ENCODE assay signal across 7 mouse cellular contexts in genomic region chr10:75666451-75667030, GRCm38 (mm10). TPM values are rescaled to one million over a fixed set of nuclear protein-coding genes. Genes with fewer than 3 reads are reported as not detected.
DNase-seq lines count a peak whose midpoint lies in the region; ATAC-seq and TF ChIP-seq lines count a peak whose summit lies in the region.

No protein-coding gene starts in this region.

- H3K27ac ChIP-seq in left cerebral cortex, adult 2 months = peak overlapping the region; percentile 97
- peak overlapping the region; percentile 74 for H3K27ac ChIP-seq in bone marrow macrophage, adult 2 months (ENCODE audit: insufficient read depth, low read depth, low read length)
- H3K27ac ChIP-seq in embryonic fibroblast, embryonic 13.5 days (ENCODE audit: insufficient read depth, low read length) = no peak overlapping the region
- H3K27ac ChIP-seq in liver, embryonic 13.5 days = no peak overlapping the region

- TF ChIP-seq CTCF in left cerebral cortex, adult 2 months (IDR thresholded peaks at IDR 0.05) = no peak
- no peak for TF ChIP-seq CTCF in bone marrow macrophage, adult 2 months (IDR thresholded peaks at IDR 0.05; ENCODE audit: low read depth, low read length)
- no peak for TF ChIP-seq CTCF in embryonic fibroblast, embryonic 13.5 days (IDR thresholded peaks at IDR 0.05; ENCODE audit: borderline replicate concordance, insufficient read depth, low read length)

- peaks cover 61% of the 10 kb centered on the region for H3K36me3 ChIP-seq in liver, embryonic 13.5 days

- H3K4me3 ChIP-seq in left cerebral cortex, adult 2 months = peak overlapping the region; percentile 67
- peak overlapping the region; percentile 65 for H3K4me3 ChIP-seq in bone marrow macrophage, adult 2 months (ENCODE audit: insufficient read depth, low read length)
- H3K4me3 ChIP-seq in embryonic fibroblast, embryonic 13.5 days (ENCODE audit: insufficient read depth, low read length) = peak overlapping the region; percentile 72
- H3K4me3 ChIP-seq in liver, embryonic 13.5 days (replicated peaks) = peak overlapping the region; percentile 71

- H3K4me1 ChIP-seq in bone marrow macrophage, adult 2 months (ENCODE audit: control insufficient read depth, insufficient read depth, low read length) = peaks cover 16% of the 10 kb centered on the region
- H3K4me1 ChIP-seq in embryonic fibroblast, embryonic 13.5 days (ENCODE audit: control insufficient read depth, insufficient read depth, low read length) = no peaks in the 10 kb centered on the region
- H3K4me1 ChIP-seq in liver, embryonic 13.5 days (replicated peaks) = peaks cover 27% of the 10 kb centered on the region

- no peak for ATAC-seq in liver, embryonic 13.5 days (ENCODE audit: low read depth)

- H3K9ac ChIP-seq in liver, embryonic 13.5 days = peak overlapping the region; percentile 78; the same call in 1 of the 2 replicates

- intact Hi-C loops in left cerebral cortex, adult 2 months (cut with DNase I) = loop anchor here (2.0 kb wide), 1 partner anchor 38 kb away; no protein-coding TSS in a partner anchor

- no peak for TF ChIP-seq POLR2A in bone marrow macrophage, adult 2 months (IDR thresholded peaks at IDR 0.05; ENCODE audit: borderline replicate concordance, low read depth, low read length)
- TF ChIP-seq POLR2A in embryonic fibroblast, embryonic 13.5 days (IDR thresholded peaks at IDR 0.05; ENCODE audit: low read depth, low read length) = no peak

- peaks cover 26% of the 10 kb centered on the region for H3K27me3 ChIP-seq in liver, embryonic 13.5 days

- 64% methylated on average over 4 of the region's 4 CpGs for WGBS in liver, embryonic 13.5 days (ENCODE audit: insufficient replicate concordance)

- H3K9me3 ChIP-seq in liver, embryonic 13.5 days (replicated peaks) = no peaks in the 10 kb centered on the region

- peak overlapping the region; percentile 97 for H3K4me2 ChIP-seq in liver, embryonic 13.5 days

- DNase-seq in left cerebral cortex, adult 2 months (ENCODE audit: extremely low spot score in 1 of 2, low spot score in 2 of 2) = peak; percentile 38 to 43
- no peak for DNase-seq in left cerebral cortex, adult 8-10 months (ENCODE audit: low spot score in 2 of 2)
- no peak for DNase-seq in liver, embryonic 13.5 days
- DNase-seq in thymus, postnatal 25 days = peak; percentile 28
- no peak for DNase-seq in c-Kit-positive CD71-positive TER-119-positive erythroid progenitor cells, embryonic 14.5 days (ENCODE audit: low spot score)

RNA-seq across cellular contexts. Expression of gene Susd2, which starts 22.7 kb away (rescaled TPM):
- 1 to 10 TPM; 8.4 to 8.9 TPM for total RNA-seq in left cerebral cortex, adult 2 months (2021)
- total RNA-seq in left cerebral cortex, adult 8-10 months (2022) = 10 to 100 TPM in 2 of 4 experiments, 1 to 10 TPM in 2; 8.7 to 12.0 (median 10.3) TPM
- polyA plus RNA-seq in bone marrow macrophage, adult 2 months (2012; ENCODE audit: insufficient read depth, insufficient read length, missing spikeins) = not detected in 2 replicates
- 0.80 and 1.1 TPM in 2 replicates for polyA plus RNA-seq in embryonic fibroblast, embryonic 13.5 days (2011; ENCODE audit: insufficient read length, low read depth, missing spikeins)
- 1.0 and 1.4 TPM in 2 replicates for polyA plus RNA-seq in liver, embryonic 13.5 days (2015; fragmentation: Nextera tagmentation; extraction: Ambion mirVana)

Comparison
In these comparisons a context has a peak if more than half of its experiments do, and no peak if none do; other contexts are left out.
1. DNase-seq: peak in left cerebral cortex, adult 2 months (2 of 2) and thymus, postnatal 25 days (single experiment); none in left cerebral cortex, adult 8-10 months (0 of 2), liver, embryonic 13.5 days (single experiment) and c-Kit-positive CD71-positive TER-119-positive erythroid progenitor cells, embryonic 14.5 days (single experiment).
2. H3K27ac ChIP-seq: peak in left cerebral cortex, adult 2 months (single experiment) and bone marrow macrophage, adult 2 months (single experiment); none in embryonic fibroblast, embryonic 13.5 days (single experiment) and liver, embryonic 13.5 days (single experiment).
3. Peak in every context shown above with its lines, with median percentiles within 50 percentile points of each other: H3K4me3 ChIP-seq.